Mouse (Mus musculus) forebrain, postnatal 0 days (tissue): ENCODE data around the gene March9. TPM values are rescaled to one million over a fixed set of nuclear protein-coding genes. Genes with fewer than 3 reads are reported as not detected.

Source experiments
- ATAC-seq: fragments of 200-750 bp; cut with Nextera tagmentation; 2 replicates; pipeline ENCODE4 v1.8.0; 2017; ENCODE audit warnings: mild to moderate bottlenecking, moderate library complexity
- DNase-seq: peaks from one replicate; pipeline ENCODE4 v3.0.0-alpha.2; 2015
- H3K27ac ChIP-seq: fragments of 300-500 bp; sonication (generic); 2 replicates; pipeline ENCODE4 v1.5.1; 2014; ENCODE audit warnings: low read depth, mild to moderate bottlenecking, antibody characterized with exemption, low read length, moderate library complexity, mixed read lengths
- H3K27me3 ChIP-seq: fragments of 300-500 bp; sonication (generic); 2 replicates; pipeline ENCODE4 v1.6.1; 2014; ENCODE audit warnings: mild to moderate bottlenecking, low read length, mixed read lengths; ENCODE audit not compliant: insufficient read depth
- H3K36me3 ChIP-seq: fragments of 300-500 bp; sonication (generic); 2 replicates; pipeline ENCODE4 v1.6.1; 2014; ENCODE audit warnings: mild to moderate bottlenecking, moderate library complexity; ENCODE audit not compliant: insufficient read depth
- H3K4me1 ChIP-seq: fragments of 300-500 bp; sonication (generic); 2 replicates; pipeline ENCODE4 v1.6.1; 2014; ENCODE audit warnings: antibody characterized with exemption; ENCODE audit not compliant: insufficient read depth
- H3K4me2 ChIP-seq: fragments of 300-500 bp; sonication (generic); 2 replicates; pipeline ENCODE4 v1.6.1; 2014; ENCODE audit warnings: low read depth, mild to moderate bottlenecking, moderate library complexity
- H3K4me3 ChIP-seq: fragments of 300-500 bp; sonication (generic); 2 replicates; pipeline ENCODE4 v1.5.1; 2014; ENCODE audit warnings: low read depth, low read length, mixed read lengths
- H3K9ac ChIP-seq: fragments of 300-500 bp; sonication (generic); 2 replicates; pipeline ENCODE4 v1.6.1; 2014; ENCODE audit warnings: mild to moderate bottlenecking
- H3K9me3 ChIP-seq: fragments of 300-500 bp; sonication (generic); 2 replicates; pipeline ENCODE4 v1.6.1; 2016; ENCODE audit warnings: low read length
- CTCF ChIP-seq: sonication (generic); IDR thresholded peaks from 2 replicates; pipeline ENCODE4 v1.5.1; 2016; ENCODE audit warnings: antibody characterized with exemption, control low read depth, low read depth
- WGBS: fragments of 180-500 bp; shearing (Covaris S2); extraction: QIAGEN DNeasy Blood & Tissue Kit; methylation state at CpG from one replicate; pipeline ENCODE4 v1.1.7; 2014; 5-methylcytosine and 5-hydroxymethylcytosine counted together
- polyA plus RNA-seq: library from polyadenylated mRNA; unstranded; fragments of >200 nt; fragmentation: Nextera tagmentation; extraction: Ambion mirVana; gene quantifications from 2 replicates; pipeline ENCODE4 v1.2.1, GENCODE M21; 2015
- total RNA-seq: library from RNA; depleted of rRNA; stranded (reverse); fragments of >200 nt; gene quantifications from 2 replicates; pipeline ENCODE4 v1.2.3, GENCODE M21; 2014

The March9 gene
- total and polyA plus RNA-seq, 2 experiments from 2014 or later: 7.9 to 75.8 TPM

GRCm38 (mm10) chr10:127069281-127070189, 9.6 kb upstream of the March9 start:
- Histone ChIP-seq H3K9ac (peak overlapping the region; percentile 54), H3K4me1 (peaks cover 19% of the 10 kb centered on the region), H3K4me2 (peak overlapping the region; percentile 93), H3K9me3 (no peaks in the 10 kb centered on the region), H3K36me3 (peaks cover 42% of the 10 kb centered on the region), H3K27me3 (no peaks in the 10 kb centered on the region), H3K4me3 (peak overlapping the region; percentile 50), H3K27ac (peak overlapping the region; percentile 84)
- DNase-seq (no peak), ATAC-seq (peak; percentile 87)
- WGBS: 5% methylated on average over 30 of the region's 30 CpGs
- TF ChIP-seq CTCF: no peak

- no peak overlapping the region for H3K27ac ChIP-seq
- 76% methylated on average over 9 of the region's 9 CpGs for WGBS
- DNase-seq: no peak
- no peaks in the 10 kb centered on the region for H3K9me3 ChIP-seq
- peaks cover 42% of the 10 kb centered on the region for H3K36me3 ChIP-seq
- H3K4me2 ChIP-seq: peak overlapping the region; percentile 93
- peak overlapping the region; percentile 54; the same call in 1 of the 2 replicates for H3K9ac ChIP-seq
- ATAC-seq: no peak
- H3K4me1 ChIP-seq: peaks cover 21% of the 10 kb centered on the region
- no peak for TF ChIP-seq CTCF
- H3K4me3 ChIP-seq: no peak overlapping the region
- no peaks in the 10 kb centered on the region for H3K27me3 ChIP-seq
These were observed 8.5 kb upstream of the March9 start for GRCm38 (mm10) chr10:127068360-127069038.

GRCm38 (mm10) chr10:127066519-127067018, 6.6 kb upstream of the March9 start:
- no peak overlapping the region for H3K4me2 ChIP-seq
- peaks cover 27% of the 10 kb centered on the region for H3K4me1 ChIP-seq
- 88% methylated on average over 14 of the region's 14 CpGs for WGBS
- TF ChIP-seq CTCF: no peak
- no peaks in the 10 kb centered on the region for H3K9me3 ChIP-seq
- H3K36me3 ChIP-seq: peaks cover 42% of the 10 kb centered on the region
- no peak for DNase-seq
- H3K9ac ChIP-seq: no peak overlapping the region
- ATAC-seq: no peak
- no peak overlapping the region for H3K4me3 ChIP-seq
- H3K27me3 ChIP-seq: no peaks in the 10 kb centered on the region
- H3K27ac ChIP-seq: no peak overlapping the region

- TF ChIP-seq CTCF: no peak
- Histone ChIP-seq H3K4me3 (no peak overlapping the region), H3K27me3 (no peaks in the 10 kb centered on the region), H3K9me3 (no peaks in the 10 kb centered on the region), H3K9ac (no peak overlapping the region), H3K4me2 (no peak overlapping the region), H3K27ac (no peak overlapping the region), H3K36me3 (peaks cover 42% of the 10 kb centered on the region), H3K4me1 (peaks cover 24% of the 10 kb centered on the region)
- 89% methylated on average over 9 of the region's 9 CpGs for WGBS
- DNase-seq: no peak
- no peak for ATAC-seq
These were observed 6.0 kb upstream of the March9 start for GRCm38 (mm10) chr10:127065981-127066380.

- DNase-seq (no peak), ATAC-seq (peak; percentile 1; the same call in 1 of the 2 replicates)
- no peaks in the 10 kb centered on the region for H3K9me3 ChIP-seq
- H3K9ac ChIP-seq: peak overlapping the region; percentile 94
- peaks cover 42% of the 10 kb centered on the region for H3K36me3 ChIP-seq
- H3K4me2 ChIP-seq: peak overlapping the region; percentile 88
- peak overlapping the region; percentile 91 for H3K4me3 ChIP-seq
- peak overlapping the region; percentile 96 for H3K27ac ChIP-seq
- no peaks in the 10 kb centered on the region for H3K27me3 ChIP-seq
- no peak for TF ChIP-seq CTCF
- WGBS: 12% methylated on average over 37 of the region's 37 CpGs
- peaks cover 21% of the 10 kb centered on the region for H3K4me1 ChIP-seq
These were observed 4.2 kb upstream of the March9 start for GRCm38 (mm10) chr10:127063913-127064870.

- peak within 1 kb of the TSS; percentile 88 for H3K4me2 ChIP-seq
- 0 out of 2 replicates have a peak, but pooled peaks have one; percentile 0 for TF ChIP-seq CTCF
- peak; percentile 99 for DNase-seq
- no peaks in the 10 kb centered on the region for H3K9me3 ChIP-seq
- no peaks in the 10 kb centered on the region for H3K27me3 ChIP-seq
- H3K9ac ChIP-seq: peak within 1 kb of the TSS; percentile 94
- peak within 1 kb of the TSS; percentile 91 for H3K4me3 ChIP-seq
- H3K4me1 ChIP-seq: peaks cover 15% of the 10 kb centered on the region
- peak within 1 kb of the TSS; percentile 96 for H3K27ac ChIP-seq
- ATAC-seq: peak; percentile 89
- 1% methylated on average over 46 of the region's 46 CpGs for WGBS
- H3K36me3 ChIP-seq: peaks cover 37% of the 10 kb centered on the region
These were observed 3.4 kb upstream of the March9 start, which contains the start of gene Cdk4 for GRCm38 (mm10) chr10:127063239-127063872. Gene Cdk4, plus strand, starts transcription at chr10:127063534.
